Mouse (Mus musculus): ENCODE data around the gene Zfp281.

The Zfp281 gene

DNA sequence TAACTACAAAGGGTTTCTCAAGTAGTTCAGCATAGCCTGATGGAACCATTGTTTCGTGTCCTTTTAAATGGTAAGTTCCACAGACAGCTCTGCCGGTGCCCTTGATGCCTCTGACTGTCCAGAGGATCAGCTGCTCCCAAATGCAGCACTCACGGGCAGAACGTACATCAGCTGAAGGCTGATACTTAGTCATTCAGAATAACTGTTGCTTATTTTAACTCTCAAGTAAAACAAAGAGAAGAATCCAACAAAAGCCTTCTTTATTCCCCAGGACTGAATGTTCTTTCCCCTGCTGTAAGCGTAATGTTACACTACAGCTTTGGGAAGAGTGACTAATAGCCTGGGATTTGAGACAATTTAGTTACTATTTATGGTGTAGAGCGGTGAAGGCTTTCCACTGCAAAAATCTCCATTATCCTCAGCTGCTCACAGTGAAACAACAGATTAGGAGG lies 11.4 kb upstream of the Zfp281 start:
- no peak for DNase-seq (ENCODE audit: low spot score)

DNA sequence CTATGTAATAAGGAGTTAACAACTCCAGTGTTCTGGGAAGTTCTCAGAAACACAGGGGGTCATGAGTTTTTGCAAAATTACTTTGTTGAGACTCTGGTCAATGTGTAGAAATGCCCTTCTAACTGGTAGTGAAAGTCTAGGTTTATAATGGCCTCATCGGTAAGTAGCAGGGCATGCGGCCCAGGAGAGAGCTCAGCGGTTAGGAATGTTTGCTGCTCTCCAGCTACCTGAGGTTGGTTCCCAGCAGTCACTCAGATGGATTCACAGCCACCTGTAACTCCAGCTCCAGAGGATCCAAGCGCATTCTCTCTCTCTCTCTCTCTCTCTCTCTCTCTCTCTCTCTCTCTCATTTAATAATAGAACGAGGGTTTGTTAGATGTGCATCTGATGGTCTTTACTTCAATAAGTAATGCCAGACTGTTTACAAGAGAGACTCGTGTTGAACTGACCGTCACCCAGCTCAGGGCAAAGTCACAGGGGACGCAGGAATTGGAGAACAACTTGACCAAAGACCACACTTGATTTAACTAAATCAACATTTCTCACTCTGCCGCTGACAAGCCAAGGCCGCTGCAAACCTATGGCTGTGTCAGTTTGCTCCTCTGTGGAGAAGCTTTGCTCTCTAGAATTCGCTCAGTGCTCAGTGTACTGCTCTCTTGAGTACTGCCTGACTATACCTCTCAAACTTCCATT lies 9.8 kb upstream of the Zfp281 start:
- DNase-seq (ENCODE audit: low spot score), result no peak

DNA sequence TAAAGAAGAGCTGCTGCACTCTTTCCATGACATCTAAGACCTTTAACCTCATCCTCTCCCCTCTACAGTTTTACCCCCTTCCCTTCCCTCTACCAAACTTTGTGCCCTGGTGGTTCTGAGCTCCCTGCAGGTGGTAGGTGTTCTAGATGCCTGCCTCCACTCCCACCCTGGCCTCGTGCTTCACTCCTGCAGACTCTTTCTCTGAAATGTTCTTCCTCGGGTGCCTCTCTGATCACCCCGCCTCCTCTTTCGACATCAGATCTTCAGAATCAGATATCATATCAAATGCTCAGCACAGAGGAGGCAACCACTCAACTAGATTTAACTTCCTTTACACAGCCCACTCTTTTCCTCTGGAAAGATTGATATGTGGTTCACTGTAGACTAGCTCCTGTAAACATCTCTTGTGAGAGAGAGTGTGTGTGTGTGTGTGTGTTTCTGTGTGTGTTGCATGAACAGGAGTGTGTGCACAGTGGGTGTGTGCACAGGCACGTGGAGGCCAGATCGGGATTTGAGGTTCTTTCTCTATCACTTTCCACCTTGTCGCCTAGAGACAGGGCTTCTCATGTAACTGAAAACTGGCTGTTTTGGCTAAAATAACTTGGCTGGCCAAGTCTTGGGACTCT lies 7.4 kb upstream of the Zfp281 start:
- DNase-seq (ENCODE audit: low spot score), result no peak

DNA sequence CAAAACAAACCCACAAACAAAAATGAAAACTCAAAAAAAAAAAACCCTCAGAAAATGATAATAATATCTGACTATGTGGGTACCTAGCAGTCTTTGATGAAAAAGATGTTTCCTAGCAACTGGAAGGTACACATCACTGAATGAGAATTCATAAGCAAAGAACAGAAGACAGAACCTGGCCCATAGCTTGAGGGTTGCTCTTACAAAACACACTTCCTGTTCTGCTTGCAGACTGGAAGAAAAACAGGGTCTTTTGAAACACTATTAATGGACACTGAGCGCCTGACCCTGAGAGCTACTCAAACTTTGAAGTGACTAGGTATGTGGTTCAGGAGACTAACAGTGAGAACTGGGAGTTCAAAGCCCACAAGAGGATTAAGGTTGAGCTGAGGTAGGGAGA lies 6.1 kb upstream of the Zfp281 start:
- DNase-seq (ENCODE audit: low spot score), result no peak

DNA sequence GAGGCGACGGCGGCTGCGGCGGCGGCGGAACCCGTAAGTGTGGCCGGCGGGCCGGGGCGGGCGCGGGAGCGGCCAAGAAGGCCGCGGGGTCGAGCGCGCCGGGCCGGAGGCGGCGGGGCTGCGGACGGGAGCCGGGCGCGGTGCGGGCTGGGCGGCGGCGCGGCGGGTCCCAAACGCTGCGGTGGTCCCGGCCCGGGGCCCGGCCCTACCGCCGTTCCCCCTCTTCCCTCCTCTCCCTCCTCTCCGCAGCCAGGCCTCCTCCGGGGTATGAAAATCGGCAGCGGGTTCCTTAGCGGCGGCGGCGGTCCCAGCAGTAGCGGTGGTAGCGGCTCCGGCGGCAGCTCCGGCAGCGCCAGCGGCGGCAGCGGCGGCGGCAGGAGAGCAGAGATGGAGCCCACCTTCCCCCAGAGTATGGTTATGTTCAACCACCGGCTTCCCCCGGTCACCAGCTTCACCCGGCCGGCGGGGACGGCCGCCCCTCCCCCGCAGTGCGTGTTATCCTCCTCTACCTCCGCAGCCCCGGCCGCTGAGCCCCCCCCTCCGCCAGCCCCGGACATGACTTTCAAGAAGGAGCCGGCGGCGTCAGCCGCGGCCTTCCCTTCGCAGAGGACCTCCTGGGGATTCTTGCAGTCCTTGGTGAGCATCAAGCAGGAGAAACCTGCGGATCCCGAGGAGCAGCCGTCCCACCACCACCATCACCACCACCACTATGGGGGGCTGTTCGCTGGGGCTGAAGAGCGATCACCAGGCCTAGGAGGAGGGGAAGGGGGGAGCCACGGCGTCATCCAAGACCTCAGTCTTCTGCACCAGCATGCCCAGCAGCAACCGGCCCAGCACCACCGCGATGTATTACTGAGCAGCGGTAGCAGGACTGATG lies 556 bp downstream of the Zfp281 start:
- peak; percentile 14 for DNase-seq (ENCODE audit: low spot score)

DNA sequence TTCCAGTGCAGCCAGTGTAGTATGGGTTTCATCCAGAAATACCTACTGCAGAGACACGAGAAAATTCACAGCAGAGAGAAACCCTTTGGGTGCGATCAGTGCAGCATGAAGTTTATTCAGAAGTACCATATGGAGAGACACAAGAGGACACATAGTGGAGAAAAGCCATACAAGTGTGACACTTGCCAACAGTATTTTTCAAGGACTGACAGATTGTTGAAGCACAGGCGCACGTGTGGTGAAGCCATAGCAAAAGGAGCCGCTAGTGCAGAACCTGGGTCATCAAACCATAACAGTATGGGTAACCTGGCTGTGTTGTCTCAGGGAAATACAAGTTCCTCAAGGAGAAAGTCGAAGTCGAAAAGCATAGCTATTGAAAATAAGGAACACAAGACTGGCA lies 1.4 kb downstream of the Zfp281 start:
- DNase-seq (ENCODE audit: low spot score), result no peak

DNA sequence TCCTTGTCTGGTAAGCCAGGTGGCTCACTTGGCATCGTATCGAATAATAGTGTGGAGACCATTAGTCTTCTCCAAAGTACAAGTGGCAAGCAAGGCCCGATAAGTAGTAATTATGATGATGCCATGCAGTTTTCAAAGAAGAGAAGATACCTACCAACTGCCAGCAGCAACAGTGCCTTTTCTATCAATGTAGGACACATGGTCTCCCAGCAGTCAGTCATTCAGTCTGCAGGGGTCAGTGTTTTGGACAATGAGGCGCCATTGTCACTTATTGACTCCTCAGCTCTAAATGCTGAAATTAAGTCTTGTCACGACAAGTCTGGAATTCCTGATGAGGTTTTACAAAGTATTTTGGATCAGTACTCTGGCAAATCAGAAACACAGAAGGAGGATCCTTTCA lies 2.1 kb downstream of the Zfp281 start:
- no peak for DNase-seq (ENCODE audit: low spot score)

DNA sequence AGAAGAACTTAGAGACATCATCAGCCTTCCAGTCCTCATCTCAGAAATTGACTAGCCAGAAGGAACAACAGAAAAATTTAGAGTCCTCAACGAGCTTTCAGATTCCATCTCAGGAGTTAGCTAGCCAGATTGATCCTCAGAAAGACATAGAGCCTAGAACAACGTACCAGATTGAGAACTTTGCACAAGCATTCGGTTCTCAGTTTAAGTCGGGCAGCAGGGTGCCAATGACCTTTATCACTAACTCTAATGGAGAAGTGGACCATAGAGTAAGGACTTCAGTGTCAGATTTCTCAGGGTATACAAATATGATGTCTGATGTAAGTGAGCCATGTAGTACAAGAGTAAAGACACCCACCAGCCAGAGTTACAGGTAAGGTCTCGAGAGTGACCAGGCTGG lies 2.9 kb downstream of the Zfp281 start:
- no peak for DNase-seq (ENCODE audit: low spot score)

DNA sequence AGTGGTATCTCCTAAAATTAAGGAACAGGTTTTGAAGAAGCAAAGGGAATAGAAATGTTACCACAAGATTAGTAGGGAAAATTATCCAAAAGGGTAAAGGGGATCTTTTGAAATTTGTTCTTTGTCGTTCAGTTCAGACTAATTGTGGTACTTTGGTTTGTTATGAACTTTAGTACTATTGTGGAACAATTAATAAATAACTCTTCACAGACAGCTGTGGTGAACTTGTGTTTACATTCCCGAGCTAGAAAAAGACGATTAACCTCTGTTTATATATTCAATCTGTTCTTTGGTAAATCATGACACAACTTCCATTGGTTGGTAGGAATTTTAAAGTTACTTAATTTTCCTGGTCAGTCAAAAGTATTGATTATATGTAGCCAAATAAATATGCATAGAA lies 8.2 kb downstream of the Zfp281 start:
- no peak for DNase-seq (ENCODE audit: low spot score)

DNA sequence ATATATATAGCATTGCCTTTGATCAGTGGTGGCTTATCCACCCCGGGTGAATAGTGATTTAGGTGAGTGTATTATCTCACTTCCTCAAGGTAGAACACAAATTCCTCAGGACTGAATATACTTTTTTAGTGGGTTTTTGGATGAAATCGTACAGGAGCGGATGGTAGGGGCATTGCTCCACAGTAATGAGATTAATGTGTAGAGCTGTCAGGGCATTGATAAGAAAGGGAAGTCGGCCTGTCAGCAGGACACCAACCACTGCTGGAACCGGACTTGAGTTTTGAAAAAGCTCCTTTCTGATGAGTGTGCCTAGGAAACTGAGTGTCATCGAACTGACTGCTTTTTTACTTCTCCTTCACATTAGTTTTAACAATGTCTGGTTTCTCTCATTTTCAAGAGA lies 10.9 kb downstream of the Zfp281 start:
- DNase-seq (ENCODE audit: low spot score), result no peak

DNA sequence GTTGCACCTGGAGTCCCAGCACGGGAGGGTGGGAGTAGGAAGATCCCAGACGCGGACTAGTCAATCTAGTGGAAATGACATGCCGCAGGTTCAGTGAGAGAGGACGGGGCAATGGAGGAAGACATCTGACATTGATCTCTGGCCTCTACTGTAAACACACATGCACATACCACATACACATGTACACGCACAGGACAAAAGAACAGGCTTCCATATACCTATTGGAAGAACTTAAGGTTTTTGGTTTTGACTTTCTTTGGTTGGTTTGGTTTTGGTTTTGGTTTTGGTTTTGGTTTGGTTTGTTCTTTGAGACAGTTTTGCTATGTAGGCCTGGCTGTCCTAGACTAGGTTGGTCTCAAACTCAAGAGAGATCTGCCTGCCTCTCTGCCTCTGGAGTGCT lies 12.2 kb downstream of the Zfp281 start:
- DNase-seq (ENCODE audit: low spot score), result no peak

DNA sequence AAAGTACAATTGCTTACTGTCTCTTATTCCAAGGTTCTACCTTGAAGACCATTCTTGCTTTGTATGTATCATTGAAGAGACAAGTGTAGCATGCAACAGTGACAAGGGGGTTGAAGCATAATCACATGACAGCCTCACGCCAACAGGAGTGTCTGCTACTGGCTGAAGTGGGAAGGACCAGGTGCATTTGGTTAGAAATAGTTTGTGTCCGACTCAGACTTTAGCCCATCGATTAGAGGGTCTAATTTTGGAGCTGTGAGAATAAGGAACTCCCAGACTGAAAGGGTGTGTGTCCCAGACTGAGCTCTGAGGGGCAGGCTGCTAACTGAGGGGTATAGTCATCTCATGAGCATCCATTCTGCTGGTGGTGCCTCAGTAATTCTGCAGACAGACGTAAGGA lies 13.0 kb downstream of the Zfp281 start:
- DNase-seq (ENCODE audit: low spot score), result no peak

DNA sequence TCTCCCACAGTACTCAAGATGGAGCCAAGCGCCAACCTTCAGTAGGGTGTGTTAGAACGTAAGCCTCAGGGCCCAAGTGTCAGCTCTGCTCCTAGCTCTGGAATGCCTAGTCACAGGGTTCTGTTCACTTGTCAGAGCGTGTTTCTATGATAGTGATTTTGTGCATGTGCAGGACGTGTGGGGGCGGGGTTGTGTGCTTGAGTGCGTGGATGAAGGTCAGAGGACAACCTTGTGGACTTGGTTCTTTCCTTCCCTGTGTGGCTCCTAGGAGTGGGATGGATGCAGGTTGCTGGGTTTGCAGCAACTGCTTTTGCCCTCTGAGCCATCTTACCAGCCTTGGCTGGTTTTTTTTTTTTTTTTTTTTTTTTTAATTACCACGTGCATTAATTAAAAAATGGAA lies 13.5 kb downstream of the Zfp281 start:
- no peak for DNase-seq (ENCODE audit: low spot score)

DNA sequence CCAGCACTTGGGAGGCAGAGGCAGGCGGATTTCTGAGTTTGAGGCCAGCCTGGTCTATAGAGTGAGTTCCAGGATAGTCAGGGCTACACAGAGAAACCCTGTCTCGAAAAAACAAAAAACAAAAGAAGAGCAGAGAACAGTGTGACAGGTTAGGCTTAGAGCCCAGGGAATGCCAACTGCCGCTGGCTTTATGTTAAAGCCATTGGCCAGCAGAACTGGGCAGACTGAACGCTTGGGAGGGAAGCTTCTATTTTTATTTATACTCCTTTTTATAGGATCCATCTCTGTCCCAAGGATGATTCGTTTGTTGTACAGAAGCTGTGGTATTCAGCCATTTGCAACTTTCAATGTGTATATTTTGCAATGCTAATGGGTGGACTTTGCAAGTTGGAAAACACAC lies 14.0 kb downstream of the Zfp281 start:
- no peak for DNase-seq (ENCODE audit: low spot score)

DNA sequence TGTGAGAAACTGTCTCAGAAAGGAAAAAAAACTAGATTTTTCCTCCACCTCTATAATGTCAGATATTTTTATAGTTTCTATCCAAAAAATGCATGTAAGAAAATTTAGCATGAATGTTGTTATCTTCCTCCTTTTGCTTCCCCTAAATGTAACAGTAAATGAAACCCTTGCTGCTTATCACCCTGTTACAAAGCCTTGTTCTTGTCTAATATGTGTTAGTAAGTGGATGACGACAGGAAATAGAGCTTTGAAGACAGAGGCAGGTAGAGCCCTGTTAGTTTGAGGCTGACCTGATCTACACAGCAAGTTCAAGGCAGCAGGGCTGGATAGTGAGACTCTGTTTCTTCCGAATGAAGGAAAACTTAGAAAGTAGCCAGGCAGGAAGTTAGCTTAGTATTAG lies 14.5 kb downstream of the Zfp281 start:
- DNase-seq (ENCODE audit: low spot score), result no peak

DNA sequence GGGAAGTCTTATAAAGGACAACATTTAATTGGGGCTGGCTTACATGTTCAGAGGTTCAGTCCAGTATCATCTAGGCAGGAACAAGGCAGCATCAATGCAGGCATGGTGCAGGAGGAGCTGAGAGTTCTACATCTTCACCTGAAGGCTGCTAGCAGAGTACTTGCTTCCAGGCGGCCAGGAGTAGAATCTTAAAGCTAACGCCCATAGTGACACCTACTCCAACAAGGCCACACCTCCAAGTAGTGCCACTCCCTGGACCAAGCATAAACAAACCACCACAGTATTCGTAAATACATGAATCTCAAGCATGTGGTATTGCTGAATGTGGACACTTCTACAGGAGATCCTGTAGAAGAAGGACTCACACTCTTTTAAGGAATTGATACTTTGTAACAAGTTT lies 18.0 kb downstream of the Zfp281 start:
- no peak for DNase-seq (ENCODE audit: low spot score)

DNA sequence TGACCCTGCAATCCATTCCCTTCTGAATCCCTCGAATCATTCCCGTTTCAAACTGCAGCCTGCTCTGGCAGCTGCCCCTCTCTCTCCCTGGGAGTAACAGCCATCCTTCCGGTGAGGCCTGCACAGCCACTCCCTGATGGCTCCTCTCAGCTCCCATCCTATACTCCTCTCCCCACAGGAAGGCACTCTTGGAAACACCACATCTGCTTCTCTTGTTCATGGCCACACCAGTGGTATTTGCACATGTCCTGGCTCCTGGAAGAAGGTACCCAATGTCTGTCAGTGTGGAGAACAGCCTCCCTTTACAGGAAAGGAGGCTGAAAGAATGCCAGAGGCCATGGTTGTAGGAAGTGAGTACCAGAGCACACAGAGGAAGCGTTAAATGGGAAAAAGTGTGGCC lies 19.8 kb downstream of the Zfp281 start:
- no peak for DNase-seq (ENCODE audit: low spot score)

DNA sequence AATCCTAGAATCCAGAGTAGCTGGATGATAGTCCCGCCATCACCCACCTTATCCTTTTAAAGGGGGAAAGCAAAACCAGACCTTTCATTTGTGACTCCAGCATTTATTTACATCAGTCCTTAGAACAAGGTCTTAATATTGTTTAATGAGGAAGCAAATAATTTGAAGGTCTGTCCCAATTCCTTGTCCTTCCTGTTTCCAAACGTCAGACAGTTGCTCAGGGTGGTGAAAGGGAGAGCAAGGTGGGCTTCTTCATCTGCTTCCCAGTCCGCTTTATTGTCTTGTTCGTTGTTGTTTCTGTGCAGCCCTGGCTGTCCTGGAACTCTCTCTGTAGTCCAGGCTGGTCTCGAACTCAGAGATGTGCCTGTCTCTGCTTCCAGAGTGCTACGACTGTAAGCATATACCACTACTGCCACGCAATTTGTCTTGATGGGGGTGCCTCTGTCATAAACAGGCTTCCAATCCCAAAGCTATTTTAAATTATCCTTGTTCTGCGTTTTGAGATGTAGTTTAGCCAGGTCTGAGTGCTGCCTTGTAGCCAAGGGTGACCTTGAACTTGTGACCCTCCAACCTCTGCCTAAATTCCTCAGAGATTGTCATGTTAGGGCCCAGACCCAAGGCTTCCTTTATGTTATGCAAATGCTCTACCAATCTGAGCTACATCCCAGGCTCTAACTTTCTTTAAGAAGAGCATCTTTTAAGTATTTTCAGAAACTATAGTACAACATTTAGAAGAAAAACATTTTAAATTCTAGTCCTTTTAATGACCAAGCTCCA lies 21.3 kb downstream of the Zfp281 start:
- DNase-seq (ENCODE audit: low spot score), result no peak

DNA sequence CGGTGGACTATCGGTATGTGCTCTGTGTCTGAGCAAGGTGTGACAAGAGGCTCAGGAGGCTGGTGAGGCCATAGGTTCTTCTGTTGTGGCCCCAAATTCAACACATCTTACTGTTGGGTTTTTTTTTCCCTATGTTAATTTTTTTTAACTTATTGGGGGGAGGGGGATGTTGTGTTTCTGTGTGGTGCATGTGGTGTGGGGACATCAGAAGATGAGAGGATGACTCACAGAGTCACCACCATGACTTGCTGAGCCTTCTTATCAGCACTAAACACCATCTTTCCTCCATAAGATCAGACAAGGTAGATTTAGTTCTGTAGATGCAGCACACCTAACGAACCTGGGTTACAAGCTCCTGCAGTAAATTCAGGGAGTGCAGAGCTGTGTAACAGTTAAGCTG lies 27.4 kb downstream of the Zfp281 start:
- DNase-seq (ENCODE audit: low spot score), result no peak

DNA sequence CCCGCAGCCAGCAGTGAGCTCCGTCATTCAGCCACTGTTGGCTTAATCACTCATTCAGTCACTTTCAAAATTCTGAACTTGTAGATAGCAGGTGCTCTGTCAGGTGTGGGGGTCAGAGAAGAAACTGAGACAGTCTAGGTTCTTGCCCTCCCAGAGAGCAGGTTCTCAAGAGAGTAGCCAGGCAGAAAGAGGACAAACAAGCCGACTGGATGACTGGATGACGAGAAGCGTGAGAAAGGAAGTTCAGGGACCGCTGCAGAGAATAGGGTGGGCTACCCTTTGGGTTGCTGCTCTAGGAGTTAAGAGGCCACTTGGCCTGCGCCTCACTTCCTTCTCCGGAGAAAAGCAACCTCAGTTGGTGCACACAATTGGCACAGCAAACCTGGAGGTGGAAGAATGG lies 28.8 kb downstream of the Zfp281 start:
- no peak for DNase-seq (ENCODE audit: low spot score)

DNA sequence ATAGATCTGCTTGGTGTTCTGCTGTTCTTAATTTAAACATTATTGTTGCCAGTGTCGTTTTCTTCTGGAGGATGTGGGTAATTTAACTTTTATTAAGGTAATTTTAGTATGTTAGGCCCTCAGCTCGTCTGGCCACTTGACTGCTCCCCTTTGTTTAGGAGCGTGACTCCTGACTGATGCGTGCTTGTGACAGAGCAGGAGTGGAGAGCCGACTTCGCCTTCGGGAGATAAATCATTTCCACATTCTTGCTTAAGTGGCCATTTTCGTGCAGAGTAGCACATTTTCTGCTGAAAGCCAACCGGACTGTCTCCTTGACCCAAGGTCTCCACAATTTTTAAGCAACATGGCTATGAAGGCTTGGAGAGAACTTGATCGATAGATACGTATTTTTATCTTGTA lies 29.7 kb downstream of the Zfp281 start:
- no peak for DNase-seq (ENCODE audit: low spot score)

DNA sequence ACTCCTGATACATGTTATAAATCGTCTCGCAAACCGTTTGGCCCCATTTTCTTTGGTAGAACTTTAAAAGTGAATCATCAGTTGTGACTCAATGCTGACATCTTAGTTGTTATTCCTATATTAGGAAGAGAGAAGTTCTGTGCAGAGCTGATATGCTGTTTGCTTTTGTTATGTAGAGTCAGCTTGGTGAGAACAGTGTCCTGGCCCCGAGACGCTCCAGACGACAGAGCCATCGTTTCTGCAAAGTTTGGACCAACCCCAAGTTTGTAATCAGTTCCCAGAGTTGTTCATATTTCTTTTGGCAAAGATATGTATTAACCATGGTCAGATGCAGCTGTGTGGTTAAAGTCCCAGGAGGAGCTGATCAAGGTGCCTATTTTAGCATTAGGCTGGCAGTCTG lies 31.9 kb downstream of the Zfp281 start:
- no peak for DNase-seq (ENCODE audit: low spot score)

Data from urinary bladder, postnatal 10 days (tissue).